Mouse (Mus musculus): ENCODE measurements at regions not wholly inside any gene's neighbourhood (a gene's known extent, or its start where the extent isn't known, plus 50 kb on each side); places are given as distances from the start of the nearest gene placed in this dataset.

DNA sequence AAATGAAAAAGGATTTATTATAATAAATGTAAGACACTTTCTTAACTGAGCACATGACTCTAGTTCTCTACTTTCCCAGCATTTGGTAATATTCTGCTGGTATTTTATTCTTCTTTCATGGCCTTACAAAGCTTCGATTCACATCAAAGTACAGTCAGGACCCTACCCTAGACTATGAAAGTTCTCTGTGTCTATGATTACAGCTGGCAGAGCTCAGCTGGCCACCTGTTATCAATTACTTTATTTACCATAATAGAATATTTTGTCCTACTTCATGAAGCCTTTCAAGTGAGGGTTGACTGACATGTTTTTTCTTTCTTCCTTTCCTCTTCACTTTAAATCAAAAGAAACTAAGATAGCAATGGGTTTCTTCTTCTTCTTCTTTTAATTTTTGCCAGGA, 269.8 kb downstream of the Kctd12 start:
- TF ChIP-seq CTCF (IDR thresholded peaks at IDR 0.05; ENCODE audit: low read depth), result no peak
- no peak for TF ChIP-seq EP300 (IDR thresholded peaks at IDR 0.05; ENCODE audit: low read depth)
